Mouse (Mus musculus) heart, adult 8-10 months (tissue): ENCODE measurements at regions not wholly inside any gene's neighbourhood (a gene's known extent, or its start where the extent isn't known, plus 50 kb on each side); places are given as distances from the start of the nearest gene placed in this dataset.

Source experiments
- DNase-seq: peaks from one replicate; pipeline ENCODE4 v3.0.0; 2022; ENCODE audit warnings: low spot score

DNA sequence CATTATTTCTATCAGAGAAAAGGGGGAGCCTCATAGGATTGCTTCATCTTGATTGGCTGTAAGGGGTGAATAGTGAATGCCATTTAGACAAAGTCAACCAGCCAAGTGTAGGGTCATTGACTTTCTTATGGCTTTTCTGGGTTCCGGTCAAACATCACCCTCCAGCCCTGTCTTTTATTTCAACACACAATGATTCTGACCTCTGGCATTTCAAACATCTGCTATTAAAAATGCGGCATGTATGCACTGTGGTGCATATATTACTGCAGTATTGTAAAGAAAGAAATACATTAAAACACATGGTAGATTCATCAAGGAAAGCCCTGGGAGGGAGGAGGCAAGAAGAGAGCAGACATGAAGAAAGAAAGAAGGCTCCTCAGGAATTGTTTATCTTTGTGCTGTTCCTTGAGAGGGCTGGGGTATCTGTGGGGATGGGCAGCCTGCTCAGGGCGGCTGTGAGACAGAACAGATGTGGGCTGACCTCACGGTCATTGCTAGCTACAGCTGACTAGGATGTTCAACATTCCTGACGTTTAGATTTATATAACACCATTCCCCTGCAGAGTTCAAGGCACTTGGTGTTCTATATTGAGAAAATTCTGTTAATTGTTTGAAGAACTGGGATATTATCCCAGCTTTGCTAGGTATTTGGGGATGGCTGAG, 303.5 kb upstream of the Ppp2r3a start:
- no peak for DNase-seq

DNA sequence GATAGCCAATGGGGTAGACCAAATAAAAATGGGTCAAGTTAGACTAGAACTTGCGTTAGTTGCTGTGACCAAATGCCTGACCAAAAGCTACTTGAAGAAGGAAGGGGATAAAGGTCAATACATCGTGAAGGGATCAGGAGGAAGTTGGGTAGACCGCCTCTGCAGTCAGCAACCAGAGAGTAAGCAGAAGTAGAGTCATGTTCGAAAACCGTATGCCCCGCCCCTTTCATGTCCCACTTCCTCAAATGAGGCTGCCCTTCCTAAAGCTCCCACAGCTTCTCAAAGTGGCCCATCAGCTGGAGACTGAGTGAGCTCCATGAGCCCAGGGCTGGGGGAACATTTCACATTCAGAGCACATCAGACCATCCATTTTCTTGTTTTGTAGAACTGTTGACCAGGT, 301.2 kb upstream of the Ppp2r3a start:
- no peak for DNase-seq

DNA sequence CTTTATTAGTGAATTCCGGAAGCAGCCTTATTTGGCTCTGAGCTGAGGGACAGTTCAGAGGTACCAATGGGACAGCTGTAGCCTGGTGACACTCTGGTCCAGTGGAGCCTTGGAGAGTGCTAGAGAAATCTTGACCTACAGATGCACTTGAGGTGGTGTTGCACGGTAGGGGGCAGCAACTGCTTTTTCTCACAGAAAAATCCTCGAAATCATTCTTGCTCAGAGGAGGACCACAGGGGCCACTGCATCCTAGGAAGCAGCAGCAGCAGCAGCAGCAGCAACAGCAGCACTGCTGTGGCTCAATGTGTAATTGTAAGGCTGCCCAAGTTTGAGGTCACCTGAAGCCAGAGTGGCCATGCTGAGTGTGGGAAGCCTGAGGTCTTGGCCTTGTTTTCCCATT, 299.7 kb upstream of the Ppp2r3a start:
- DNase-seq = no peak

DNA sequence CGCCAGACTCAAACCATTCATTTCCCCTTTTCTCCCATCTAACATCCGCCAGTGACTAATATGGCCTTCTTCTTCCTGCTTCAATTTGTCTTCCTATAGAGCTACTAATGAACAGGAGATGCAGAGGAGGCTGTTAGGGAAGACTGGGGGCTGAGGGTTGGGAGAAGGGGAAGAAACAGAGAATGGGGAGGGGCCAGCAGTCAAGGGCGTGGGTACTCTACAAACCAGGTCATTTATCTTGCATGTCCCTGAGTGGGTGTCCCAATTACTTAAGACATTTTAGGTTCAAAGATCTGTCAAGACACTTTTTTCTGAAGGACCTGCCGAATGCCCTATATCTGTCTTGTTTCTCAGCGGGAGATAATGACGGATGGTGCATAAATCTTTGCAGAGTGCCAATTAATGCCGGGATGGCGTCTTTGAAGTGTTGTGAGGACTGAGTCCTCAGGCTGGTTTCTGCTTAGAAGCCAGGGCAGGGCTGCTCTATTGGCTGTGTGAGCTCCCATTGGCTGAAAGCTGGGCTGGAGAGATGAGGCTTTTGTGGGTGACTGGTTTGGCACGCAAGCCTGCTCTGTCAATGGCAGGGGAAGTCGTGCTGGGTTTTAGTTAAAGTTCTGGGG, 294.7 kb upstream of the Ppp2r3a start:
- DNase-seq = no peak

DNA sequence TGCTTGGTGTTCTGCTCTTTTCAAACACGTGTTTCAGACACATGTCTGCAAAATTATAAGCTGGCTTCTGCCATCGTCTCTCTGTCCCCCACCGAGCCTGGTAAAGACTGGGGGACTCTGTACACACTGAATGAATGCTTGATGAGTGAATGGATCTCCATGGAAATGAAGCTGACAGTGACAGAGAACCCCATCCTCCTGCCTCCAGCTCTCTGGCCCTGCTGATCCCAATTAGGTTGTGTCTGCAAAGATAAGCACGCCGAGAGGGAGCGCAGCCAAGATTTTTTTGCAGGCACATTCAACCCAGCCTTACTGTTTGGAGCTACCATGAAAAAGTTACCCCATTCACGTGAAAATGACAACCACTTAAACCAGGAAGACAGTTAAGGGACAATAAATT, 266.5 kb upstream of the Ppp2r3a start:
- no peak for DNase-seq

DNA sequence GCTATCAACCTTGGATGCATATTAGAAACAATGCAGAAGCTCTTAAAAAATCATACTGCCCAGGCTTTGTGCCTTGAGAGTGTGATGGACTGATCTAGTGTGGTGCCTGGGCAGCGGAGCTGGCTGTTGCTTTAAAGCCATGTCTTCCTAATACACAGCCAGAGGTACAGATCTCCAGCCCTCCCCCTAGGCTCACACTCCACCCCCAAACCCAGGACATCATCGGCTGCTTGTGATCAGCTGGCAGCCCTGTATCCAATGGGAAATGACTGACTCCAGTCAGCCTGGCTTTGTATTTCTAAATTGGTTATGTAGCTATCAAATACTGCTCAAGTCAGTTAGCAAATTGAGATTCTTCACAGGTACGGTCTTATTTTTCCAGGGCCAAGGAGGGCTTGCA, 259.2 kb upstream of the Ppp2r3a start:
- no peak for DNase-seq

DNA sequence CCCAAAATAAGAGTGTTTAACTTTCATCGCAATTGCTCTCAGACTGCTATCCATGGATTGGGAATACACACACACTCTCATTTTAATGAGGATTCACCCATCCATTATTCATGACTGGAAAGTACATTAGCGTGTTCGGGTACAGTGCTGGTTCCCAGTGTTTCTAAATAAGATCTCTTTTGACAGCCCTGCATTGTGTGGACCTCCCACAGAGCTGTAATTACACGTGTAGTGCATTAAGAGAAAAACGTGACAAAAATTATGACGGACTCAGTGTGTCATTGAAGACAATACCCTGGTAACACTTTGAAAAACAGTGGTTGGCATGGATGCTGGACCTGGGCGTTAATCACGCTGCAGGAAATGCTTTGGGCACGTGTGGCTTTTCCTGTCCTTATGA, 257.6 kb upstream of the Ppp2r3a start:
- no peak for DNase-seq

DNA sequence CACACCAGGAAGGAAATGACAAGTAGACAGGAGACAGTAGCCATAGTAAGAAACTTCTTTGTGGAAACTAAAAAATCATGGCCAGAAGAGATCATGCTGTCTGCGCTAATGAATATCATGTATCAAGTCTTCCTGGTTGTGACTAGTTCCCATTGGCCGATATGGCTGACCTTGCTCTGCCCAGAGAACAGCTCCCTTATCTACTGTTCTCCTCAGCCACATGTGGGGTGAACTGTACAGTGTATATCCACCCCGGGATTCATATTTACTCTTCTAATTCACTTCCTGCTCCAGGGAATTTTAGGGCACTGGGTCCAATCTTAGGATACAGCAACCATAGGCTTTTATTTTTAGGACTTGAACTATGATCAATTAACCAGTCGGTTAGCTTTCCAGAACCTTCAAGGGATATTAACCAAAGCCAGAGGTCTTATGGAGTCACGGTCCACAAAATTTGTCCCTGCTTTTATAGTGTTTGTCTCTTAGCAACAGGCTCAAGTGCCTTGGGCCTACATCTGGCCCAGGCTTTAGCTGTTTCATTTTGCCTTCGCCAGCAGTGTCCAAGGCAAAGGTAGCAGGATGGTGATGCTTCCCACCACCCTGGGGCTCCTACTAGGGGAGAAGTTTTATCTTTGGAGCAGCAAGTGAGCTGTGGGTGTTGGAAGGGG, 255.6 kb upstream of the Ppp2r3a start:
- no peak for DNase-seq

DNA sequence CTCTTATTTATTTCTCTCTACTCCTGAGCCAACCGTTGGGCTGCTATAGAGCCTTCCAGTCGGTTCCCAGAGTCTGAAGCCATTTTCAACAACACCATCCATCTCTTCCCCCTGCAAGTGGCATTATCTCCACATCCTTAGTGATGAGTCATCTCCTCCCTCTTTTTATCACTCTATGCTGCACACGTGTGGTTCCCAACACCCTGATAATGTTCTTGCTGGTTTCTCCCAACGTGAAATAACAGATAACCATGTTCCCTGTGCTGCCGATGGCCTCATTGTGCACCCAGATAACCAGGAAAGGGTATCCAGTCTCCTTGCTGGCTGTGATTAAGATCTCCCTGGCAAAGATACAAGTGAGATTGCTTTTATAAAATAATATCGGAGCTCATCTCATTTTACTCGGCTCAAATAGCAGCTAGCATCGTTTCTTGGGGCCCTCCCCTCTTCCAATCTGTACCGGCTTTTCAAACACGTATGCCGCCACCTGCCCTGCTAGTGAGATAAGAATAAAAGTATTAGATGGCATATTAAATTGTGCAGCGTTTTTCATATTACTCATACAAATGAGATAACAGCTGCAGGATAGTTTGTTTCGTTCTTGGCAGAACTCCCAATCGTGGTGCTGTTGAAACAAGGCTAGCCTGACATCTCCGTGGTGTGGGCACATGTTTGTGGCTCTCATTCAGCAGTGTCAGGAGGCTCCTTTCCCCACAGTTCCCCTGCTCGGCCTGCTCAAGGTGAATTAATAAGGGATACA, 250.3 kb upstream of the Ppp2r3a start:
- DNase-seq = no peak

DNA sequence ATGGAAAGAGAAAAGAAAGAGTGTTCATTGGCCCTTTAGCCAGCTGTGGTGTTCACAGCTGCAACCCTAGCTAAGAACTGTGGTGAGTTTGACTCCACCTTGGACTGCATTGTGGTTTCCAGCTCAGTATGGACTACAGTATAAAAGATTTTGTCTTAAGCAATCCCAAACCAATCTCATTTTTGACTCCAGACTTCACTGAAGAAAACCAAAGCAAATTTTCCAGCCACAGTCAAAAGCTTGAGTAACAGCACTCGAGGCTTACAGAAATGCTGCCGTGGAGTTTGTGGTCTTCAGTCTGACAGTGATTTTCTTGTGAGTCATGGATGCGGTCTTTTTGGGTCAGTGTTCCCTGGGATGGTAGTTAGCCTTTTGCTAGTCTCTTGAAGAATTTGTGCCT, 249.4 kb upstream of the Ppp2r3a start:
- DNase-seq = no peak

DNA sequence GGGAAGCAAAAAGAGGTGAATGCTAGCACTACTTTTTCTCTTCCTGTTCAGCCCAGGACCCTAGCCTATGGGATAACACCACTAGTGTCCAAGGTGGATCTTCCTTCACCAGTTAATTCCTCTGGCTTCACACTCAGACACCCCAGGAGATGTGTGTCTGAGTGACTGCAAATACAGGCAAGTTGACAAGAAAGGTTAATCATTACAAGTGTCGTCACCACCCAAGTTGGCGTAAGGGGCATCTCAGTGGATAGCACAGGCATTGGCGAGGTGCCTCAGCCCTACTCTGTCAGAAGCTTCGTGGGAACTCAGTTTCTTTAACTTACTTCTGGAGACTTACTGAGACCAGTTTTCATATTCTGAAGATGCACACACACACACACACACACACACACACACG, 247.1 kb upstream of the Ppp2r3a start:
- no peak for DNase-seq

DNA sequence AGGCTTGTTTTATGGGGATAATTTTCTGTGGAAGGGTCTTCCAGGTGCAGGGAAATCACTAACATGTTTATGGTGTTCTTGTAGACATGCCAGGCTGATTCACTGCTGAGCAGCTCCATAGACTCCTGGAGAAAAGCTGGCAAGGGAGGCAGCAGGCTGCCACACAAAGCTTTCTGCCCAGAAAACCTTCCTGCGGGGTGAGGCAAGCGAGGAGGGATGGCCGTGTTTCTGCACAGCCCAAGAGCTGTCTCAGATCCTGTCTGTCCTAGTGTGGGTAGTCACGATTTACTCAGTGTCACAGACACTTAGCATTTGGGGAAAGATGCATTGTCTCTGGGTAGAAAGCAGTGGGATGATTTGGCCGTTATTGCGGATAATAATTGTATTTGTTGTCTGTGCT, 244.2 kb upstream of the Ppp2r3a start:
- DNase-seq = no peak

DNA sequence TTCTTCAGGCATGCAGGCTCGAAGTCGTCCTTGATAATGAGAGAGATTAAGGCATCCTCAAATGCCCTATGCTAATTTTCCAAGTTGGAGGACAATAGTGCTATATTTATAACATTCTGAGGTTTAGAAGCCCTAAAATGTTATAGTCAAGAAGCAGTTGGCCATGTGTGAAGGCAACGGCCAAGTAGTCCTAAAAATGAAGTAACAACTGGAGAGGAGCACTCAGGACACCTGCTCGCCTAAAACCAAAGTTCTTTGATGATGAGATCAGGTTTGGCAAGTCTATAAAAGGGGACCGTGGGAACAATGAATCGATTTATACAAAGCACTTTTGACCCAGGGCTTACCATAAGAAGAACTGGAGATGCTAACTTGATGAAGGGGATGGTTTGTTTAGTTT, 237.4 kb upstream of the Ppp2r3a start:
- DNase-seq = no peak

DNA sequence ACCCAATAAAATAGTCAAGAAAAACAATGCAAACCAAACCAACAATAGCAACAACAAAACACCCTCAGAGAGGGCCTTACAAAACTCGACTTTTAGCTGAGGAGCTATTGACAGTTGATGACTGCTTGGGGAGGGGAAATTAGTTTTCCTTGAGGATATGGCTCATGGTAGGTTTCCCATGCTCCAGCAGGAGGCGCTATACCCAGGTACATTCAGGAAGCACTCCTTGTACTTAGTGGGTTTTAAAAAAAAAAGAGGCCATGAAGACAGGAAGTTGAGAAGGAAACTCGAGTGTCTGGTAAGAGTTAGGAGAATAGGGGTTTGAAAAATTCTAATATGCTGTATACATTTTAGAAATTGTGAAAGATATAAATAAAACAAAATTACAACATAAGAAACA, 224.6 kb upstream of the Ppp2r3a start:
- no peak for DNase-seq

DNA sequence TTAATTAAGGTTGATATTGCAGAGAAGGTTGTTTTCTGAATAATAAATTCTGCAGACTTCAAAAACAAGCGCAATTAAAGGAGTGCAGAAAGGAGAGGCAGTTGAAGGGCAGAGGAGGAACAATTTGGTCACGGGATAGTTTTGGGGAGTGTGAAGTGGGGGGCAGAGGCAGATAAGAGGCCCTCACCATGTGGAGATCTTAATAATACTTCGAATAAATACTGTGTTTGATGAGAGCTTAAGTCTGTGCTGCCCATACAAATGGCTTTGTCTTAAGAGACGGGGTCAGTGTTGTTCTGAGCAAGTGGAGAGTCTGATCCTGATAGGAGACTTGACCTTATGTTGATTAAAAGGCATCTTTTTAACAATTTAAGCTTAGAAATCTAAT, 221.5 kb upstream of the Ppp2r3a start:
- no peak for DNase-seq

DNA sequence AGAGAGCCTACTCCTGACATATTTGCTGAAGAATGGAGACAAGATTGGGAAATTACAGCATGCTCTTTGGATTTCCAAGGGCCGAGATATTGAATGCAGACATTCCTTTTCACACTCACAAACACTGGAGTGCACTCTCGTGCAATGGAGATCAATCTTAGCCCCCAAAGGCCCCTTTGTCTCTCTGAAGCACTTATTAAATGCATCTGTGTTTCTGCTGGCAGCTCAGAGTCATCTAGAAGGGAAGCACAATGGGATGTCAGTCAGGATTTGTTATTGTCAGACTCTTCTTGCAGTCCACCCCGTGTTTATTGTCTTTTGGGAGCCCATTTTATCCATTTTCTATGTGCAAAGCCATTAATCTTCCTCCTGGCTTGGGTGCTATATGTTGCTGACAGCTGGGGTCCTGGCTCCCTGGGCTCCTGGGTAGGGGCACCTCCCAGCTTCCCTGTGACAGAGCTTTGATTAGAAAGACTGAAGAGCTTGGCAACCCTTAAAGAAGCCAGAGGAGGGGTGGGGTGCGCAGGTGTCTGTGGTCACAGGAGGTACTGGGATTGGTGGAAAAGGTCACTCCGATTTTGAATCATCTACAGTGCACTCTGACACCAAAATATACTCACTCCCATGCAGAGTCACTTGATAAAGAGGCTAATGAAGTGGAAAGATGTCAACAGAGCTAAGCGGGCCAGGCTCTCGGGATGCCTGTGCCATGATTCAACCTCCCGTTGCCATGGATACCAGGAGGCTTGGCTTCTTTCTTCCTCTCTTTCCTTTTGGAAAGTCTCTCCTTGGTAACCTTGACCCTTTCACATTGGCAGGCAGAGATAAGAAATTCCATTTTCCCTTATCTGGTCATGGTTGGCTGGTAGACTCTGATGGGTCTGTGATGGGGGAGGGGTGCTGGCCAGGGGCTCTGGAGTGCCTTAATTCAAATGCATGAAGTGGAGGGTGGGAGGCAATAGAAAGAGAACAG, 220.8 kb upstream of the Ppp2r3a start:
- DNase-seq = peak; percentile 5

DNA sequence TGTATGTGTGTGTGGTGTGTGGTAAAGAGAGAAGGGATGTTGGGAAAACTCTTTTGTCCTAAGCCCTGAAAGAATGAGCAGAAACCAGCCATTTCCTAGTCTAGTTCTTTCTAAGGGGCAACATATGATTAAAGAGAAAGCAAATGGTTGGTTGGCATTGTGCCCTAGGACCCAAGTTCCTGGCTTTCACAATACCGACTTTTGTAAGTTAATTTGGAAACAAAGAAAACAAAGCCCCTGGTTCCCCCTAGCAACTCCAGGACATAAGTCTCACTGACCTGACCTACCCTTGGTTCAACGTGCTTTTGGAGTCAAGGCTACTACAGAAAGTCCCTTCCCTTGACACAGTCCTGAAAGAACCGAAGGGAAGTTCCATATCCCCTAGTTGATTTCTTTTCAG, 220.1 kb upstream of the Ppp2r3a start:
- DNase-seq = no peak

DNA sequence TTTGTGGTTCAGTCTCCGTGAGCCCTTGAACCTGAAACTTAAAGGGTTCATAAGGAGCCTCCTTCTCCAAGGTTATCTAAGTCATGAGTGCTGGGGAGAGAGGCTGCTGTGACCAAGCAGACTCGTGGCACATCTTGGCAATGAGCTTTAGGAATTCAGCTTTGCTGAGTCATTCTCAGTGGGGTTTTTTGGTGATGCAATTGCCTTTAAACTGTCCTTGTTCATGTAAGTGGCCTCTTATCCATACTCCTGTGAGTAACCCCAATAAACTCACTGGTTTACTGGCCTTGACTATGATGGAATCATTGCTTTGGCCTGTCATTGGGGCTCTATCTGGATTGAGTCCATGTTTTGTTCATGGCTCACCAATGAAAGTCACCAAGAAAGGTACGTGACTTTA, 218.2 kb upstream of the Ppp2r3a start:
- DNase-seq = no peak

DNA sequence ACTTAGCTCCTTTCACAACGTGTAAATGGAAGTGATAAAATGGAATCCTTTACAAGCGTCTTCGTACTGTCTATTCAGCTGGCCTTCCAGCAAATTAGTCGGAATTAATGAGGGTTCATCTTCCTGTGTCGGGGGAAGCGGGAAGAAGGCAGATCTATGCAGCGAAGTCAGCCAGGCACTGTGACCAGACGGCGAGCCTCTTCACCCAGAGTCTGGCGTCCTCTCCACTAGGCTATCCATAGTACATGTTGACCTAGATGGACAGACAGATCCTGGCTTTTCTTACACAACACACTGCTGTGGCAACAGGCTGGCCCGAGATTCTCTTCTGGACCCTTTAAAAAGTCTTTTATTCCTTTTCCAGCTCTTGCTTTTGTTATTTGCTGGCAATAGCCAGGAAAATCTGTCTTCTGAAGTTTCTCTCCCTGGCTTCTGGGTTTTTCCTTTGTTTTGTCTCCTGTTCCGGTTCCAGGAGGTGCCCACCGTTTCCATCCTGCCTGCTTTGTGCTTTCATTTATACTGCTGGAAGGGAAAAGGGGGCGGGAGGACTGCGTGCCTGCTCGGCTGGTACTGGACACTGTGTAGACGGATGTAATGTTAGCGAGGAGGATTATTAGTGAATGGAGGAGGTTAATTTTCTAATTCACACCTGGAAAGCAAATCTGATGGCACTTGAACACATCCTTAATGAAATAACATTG, 213.3 kb upstream of the Ppp2r3a start:
- DNase-seq = no peak

DNA sequence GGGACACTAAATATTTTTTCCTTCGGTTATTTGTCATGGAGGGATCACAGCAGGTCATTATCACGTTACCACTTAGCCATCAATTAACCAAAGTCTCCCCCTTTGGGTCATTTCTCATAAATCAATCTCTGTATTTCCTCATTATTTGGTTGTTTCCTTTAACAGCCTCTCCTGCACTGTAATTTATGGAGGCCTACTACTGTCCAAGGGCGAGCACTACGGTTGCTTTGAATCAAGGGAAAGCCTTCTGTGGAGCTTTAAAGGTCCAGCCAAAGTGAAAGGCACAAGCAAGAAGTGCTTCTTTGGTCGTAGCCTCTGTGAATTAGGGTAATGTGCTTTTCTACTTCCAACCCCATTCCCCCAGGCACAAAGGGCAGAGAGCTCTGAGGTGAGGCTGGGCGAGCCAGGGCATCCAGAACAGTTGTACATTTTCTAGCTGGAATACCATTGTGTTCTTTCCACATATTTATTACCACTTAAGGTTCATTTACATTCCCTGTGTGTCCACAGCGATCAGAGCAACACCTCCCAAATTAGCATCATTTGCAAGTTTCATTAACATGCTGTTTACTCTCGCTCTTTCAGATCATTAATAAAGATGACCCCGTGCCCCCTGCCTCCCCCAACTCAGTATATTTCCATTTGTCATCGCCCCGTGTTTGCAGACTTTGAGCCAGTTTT, 207.5 kb upstream of the Ppp2r3a start:
- DNase-seq = no peak
